Mouse (Mus musculus) CH12.LX (cell line): ENCODE data around the gene Plekha6.

Source experiments
- CHD1 ChIP-seq: IDR thresholded peaks from 2 replicates; pipeline ENCODE4 v1.6.1; 2012; ENCODE audit warnings: low read depth, low read length, improper control_type of control experiment, inconsistent platforms
- CTCF ChIP-seq, 2 experiments: IDR thresholded peaks in 1 of 2; conservative IDR thresholded peaks in 1 of 2; 2 replicates each; pipeline ENCODE4 v1.5.1; 2011 to 2012; ENCODE audit warnings: low read depth in 2 of 2, low read length in 2 of 2, improper control_type of control experiment in 1 of 2, inconsistent platforms in 1 of 2, mild to moderate bottlenecking in 1 of 2, moderate library complexity in 1 of 2
- E2F4 ChIP-seq: IDR thresholded peaks from 2 replicates; pipeline ENCODE4 v1.6.1; 2011; ENCODE audit warnings: low read depth, low read length, improper control_type of control experiment; ENCODE audit not compliant: insufficient replicate concordance
- EP300 ChIP-seq: IDR thresholded peaks from 2 replicates; pipeline ENCODE4 v1.6.1; 2011; ENCODE audit warnings: low read length, improper control_type of control experiment
- HCFC1 ChIP-seq: IDR thresholded peaks from 2 replicates; pipeline ENCODE4 v1.6.1; 2012; ENCODE audit warnings: low read depth, mild to moderate bottlenecking, inconsistent platforms, low read length, improper control_type of control experiment
- JUN ChIP-seq: IDR thresholded peaks from 2 replicates; pipeline ENCODE4 v1.6.1; 2011; ENCODE audit warnings: low read depth, mild to moderate bottlenecking, low read length, improper control_type of control experiment, moderate library complexity; ENCODE audit not compliant: insufficient read depth
- MAFK ChIP-seq: IDR thresholded peaks from 2 replicates; pipeline ENCODE4 v1.6.1; 2011; ENCODE audit warnings: low read length, improper control_type of control experiment; ENCODE audit not compliant: insufficient replicate concordance
- MAZ ChIP-seq: IDR thresholded peaks from 2 replicates; pipeline ENCODE4 v1.6.1; 2012; ENCODE audit warnings: low read depth, mild to moderate bottlenecking, inconsistent platforms, low read length, improper control_type of control experiment, moderate library complexity
- MXI1 ChIP-seq: IDR thresholded peaks from 2 replicates; pipeline ENCODE4 v1.6.1; 2011; ENCODE audit warnings: mild to moderate bottlenecking, low read depth, low read length, improper control_type of control experiment
- MYC ChIP-seq: IDR thresholded peaks from 2 replicates; pipeline ENCODE4 v1.6.1; 2011; ENCODE audit warnings: low read depth, mild to moderate bottlenecking, improper control_type of control experiment, low read length
- POLR2A ChIP-seq: IDR thresholded peaks from 2 replicates; pipeline ENCODE4 v1.6.1; 2011; ENCODE audit warnings: low read depth, mild to moderate bottlenecking, improper control_type of control experiment, low read length
- TCF12 ChIP-seq: IDR thresholded peaks from 2 replicates; pipeline ENCODE4 v1.6.1; 2014; ENCODE audit warnings: low read depth, mild to moderate bottlenecking, inconsistent platforms, low read length, improper control_type of control experiment
- ZMIZ1 ChIP-seq: IDR thresholded peaks from 2 replicates; pipeline ENCODE4 v1.6.1; 2012; ENCODE audit warnings: low read depth, mild to moderate bottlenecking, inconsistent platforms, low read length, improper control_type of control experiment

DNA sequence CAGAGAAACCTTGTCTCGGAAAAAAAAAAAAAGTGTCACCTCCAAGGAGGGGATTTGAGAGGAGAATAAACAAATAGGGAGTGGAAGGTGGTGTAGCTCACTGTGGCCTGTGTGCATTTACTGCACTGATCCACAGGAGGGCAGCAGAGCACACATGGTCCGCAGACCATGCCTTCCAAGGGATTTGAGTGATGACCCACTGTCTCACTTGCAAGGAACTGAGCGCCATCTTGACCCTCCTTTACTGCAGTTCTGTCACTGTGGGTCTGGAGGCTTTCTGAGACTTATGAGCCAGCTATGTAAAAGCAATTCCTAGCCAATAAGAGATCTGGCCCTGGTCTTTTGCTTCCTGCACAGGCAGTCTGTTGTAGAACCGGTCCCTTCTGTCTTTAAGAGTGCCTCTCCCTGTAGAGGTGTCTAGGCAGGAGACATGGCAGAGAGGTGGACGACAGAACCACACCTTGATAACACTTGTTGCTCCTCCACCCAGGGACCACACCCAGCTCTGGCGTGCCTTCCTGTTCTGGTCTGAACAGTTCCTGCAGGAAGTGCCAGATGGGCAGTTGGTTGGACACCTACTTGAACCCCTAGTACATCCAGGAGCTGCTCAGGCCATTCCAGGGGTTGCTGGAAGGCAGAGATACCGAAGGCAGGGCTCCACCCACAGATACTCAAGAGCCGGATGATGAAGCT lies 13.6 kb downstream of the Plekha6 start:
- TF ChIP-seq JUN (no peak), MYC (no peak), HCFC1 (no peak), MAFK (no peak), POLR2A (no peak), CTCF (conservative IDR thresholded peaks at IDR 0.05 in 1 of 2, IDR thresholded peaks at IDR 0.05 in 1 of 2; ENCODE audit: low read depth in 2 of 2, low read length in 2 of 2) (peak; percentile 88 to 94), MXI1 (no peak), ZMIZ1 (no peak), EP300 (no peak), E2F4 (no peak), TCF12 (no peak), MAZ (no peak), CHD1 (no peak)
